Mouse (Mus musculus): ENCODE data around the gene Cd4. TPM values are rescaled to one million over a fixed set of nuclear protein-coding genes. Genes with fewer than 3 reads are reported as not detected.

The Cd4 gene
- polyA plus RNA-seq, 1 experiment from 2014 or later = 0.14 TPM

DNA sequence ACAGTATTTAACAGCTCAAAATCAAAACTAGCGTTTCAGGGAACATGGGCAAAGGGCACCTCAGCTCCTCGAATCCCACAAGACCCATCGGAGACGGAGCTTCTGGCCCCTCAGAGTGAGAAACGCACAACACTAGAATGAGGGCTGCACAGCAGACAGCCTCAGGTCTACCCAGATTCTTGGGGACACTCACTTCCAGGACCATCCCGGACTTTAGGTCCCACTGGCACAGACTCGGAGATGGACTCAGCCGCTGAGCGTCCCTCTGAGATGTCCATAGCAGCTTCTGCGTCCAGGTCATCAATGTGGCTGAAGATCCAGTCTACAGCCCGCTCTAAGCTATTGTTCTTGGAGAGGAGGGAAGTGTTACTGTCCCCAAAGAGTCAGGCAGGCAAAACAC, 70.9 kb downstream of the Cd4 start:
- no peak for ATAC-seq
- Histone ChIP-seq H3K9me3 (ENCODE audit: low read length) (no peaks in the 10 kb centered on the region), H3K9ac (replicated peaks) (no peak overlapping the region), H3K27me3 (ENCODE audit: insufficient read depth, low read length) (no peaks in the 10 kb centered on the region), H3K4me2 (ENCODE audit: low read depth, low read length) (no peak overlapping the region), H3K4me3 (ENCODE audit: low read depth, low read length) (no peak overlapping the region), H3K27ac (ENCODE audit: low read depth) (no peak overlapping the region), H3K36me3 (replicated peaks; ENCODE audit: insufficient read depth, low read length) (peaks cover 64% of the 10 kb centered on the region), H3K4me1 (ENCODE audit: insufficient read depth) (peaks cover 23% of the 10 kb centered on the region)
- no peak for DNase-seq
- no peak for TF ChIP-seq CTCF (IDR thresholded peaks at IDR 0.05; ENCODE audit: low read depth)
- no peak for TF ChIP-seq EP300 (IDR thresholded peaks at IDR 0.05; ENCODE audit: low read depth)
- 87% methylated on average over 11 of the region's 11 CpGs for WGBS (ENCODE audit: insufficient replicate concordance)

GRCm38 (mm10) chr6:124816611-124817010, 71.4 kb downstream of the Cd4 start:
- Histone ChIP-seq H3K4me2 (ENCODE audit: low read depth, low read length) (no peak overlapping the region), H3K36me3 (replicated peaks; ENCODE audit: insufficient read depth, low read length) (peaks cover 64% of the 10 kb centered on the region), H3K4me3 (ENCODE audit: low read depth, low read length) (no peak overlapping the region), H3K27ac (ENCODE audit: low read depth) (no peak overlapping the region), H3K9me3 (ENCODE audit: low read length) (no peaks in the 10 kb centered on the region), H3K4me1 (ENCODE audit: insufficient read depth) (peaks cover 28% of the 10 kb centered on the region), H3K27me3 (ENCODE audit: insufficient read depth, low read length) (no peaks in the 10 kb centered on the region), H3K9ac (replicated peaks) (no peak overlapping the region)
- 93% methylated on average over 4 of the region's 4 CpGs for WGBS (ENCODE audit: insufficient replicate concordance)
- DNase-seq (no peak), ATAC-seq (no peak)
- TF ChIP-seq CTCF (IDR thresholded peaks at IDR 0.05; ENCODE audit: low read depth) = no peak
- TF ChIP-seq EP300 (IDR thresholded peaks at IDR 0.05; ENCODE audit: low read depth) = no peak

DNA sequence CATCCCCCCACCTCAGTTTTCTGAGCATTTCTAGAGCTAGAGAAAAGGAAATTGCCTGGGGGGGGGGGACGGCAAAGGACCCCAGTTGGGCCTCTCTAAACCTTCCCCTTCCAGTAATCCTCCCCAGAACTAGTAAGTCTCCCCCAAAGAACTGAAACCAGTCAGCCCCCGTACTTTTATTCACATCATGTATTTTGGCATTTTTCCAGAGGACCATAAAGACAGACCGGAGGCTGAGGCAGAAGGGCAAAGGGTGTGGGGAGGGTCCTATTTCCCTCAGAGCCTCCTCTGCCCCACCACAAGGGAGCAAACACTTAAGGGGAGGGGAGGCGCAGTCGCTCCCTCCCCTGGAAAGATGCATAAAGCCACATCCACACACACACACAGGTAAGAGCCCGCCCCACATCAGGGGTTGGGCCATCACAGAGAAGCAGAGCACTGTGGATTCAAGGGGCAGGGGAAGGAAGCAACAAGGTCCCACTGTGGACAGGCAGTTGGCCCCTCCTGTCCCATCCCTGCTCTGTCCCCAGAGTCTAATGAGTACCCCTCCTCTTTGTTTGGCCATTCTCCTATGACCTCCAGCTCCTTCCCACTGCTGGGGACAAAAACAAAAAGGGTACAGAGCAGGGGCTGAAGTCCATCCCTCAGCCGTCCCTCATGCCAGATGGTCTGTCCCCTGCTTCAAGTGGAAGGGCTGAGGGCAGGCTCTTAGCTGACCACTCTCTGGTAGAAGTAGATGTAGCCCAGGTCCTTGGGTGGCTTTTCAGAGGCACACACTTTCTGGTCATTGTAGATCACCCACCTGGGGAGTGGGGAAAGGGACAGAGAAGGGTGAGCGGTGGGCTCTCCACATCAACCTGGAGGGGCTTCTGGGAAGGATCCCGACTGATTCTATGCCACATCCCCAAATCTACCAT, 72.9 kb downstream of the Cd4 start:
- no peak for TF ChIP-seq CTCF (IDR thresholded peaks at IDR 0.05; ENCODE audit: low read depth)
- no peak for TF ChIP-seq EP300 (IDR thresholded peaks at IDR 0.05; ENCODE audit: low read depth)
- no peak for DNase-seq
- H3K4me3 ChIP-seq (ENCODE audit: low read depth, low read length) = no peak overlapping the region
- H3K27me3 ChIP-seq (ENCODE audit: insufficient read depth, low read length) = no peaks in the 10 kb centered on the region
- no peak overlapping the region for H3K9ac ChIP-seq (replicated peaks)
- peak overlapping the region; percentile 99 for H3K4me2 ChIP-seq (ENCODE audit: low read depth, low read length)
- H3K36me3 ChIP-seq (replicated peaks; ENCODE audit: insufficient read depth, low read length) = peaks cover 61% of the 10 kb centered on the region
- 65% methylated on average over 9 of the region's 9 CpGs for WGBS (ENCODE audit: insufficient replicate concordance)
- no peak for ATAC-seq
- peaks cover 34% of the 10 kb centered on the region for H3K4me1 ChIP-seq (ENCODE audit: insufficient read depth)
- no peak overlapping the region for H3K27ac ChIP-seq (ENCODE audit: low read depth)
- H3K9me3 ChIP-seq (ENCODE audit: low read length) = no peaks in the 10 kb centered on the region

Other genes starting within 250 kb of the Cd4 start
- gene Lpcat3, start 225.2 kb downstream of the Cd4 start, polyA plus RNA-seq (2015; fragmentation: Nextera tagmentation; extraction: Ambion mirVana) = 68.7 and 72.6 TPM in 2 replicates
- 93.2 and 96.9 TPM in 2 replicates for gene Emg1, start 176.0 kb downstream of the Cd4 start, polyA plus RNA-seq (2015; fragmentation: Nextera tagmentation; extraction: Ambion mirVana)
- gene Phb2, start 175.9 kb downstream of the Cd4 start, polyA plus RNA-seq (2015; fragmentation: Nextera tagmentation; extraction: Ambion mirVana) = 308 and 318 TPM in 2 replicates
- 39.2 and 45.1 TPM in 2 replicates for gene Ptpn6, start 149.5 kb downstream of the Cd4 start, polyA plus RNA-seq (2015; fragmentation: Nextera tagmentation; extraction: Ambion mirVana)
- 148 and 157 TPM in 2 replicates for gene Grcc10, start 146.8 kb downstream of the Cd4 start, polyA plus RNA-seq (2015; fragmentation: Nextera tagmentation; extraction: Ambion mirVana)
- gene Gm45234, start 132.2 kb downstream of the Cd4 start, polyA plus RNA-seq (2015; fragmentation: Nextera tagmentation; extraction: Ambion mirVana) = not detected in 2 replicates
- gene Atn1, start 131.7 kb downstream of the Cd4 start, polyA plus RNA-seq (2015; fragmentation: Nextera tagmentation; extraction: Ambion mirVana) = 1.8 and 1.9 TPM in 2 replicates
- 0.20 and 0.27 TPM in 2 replicates for gene Eno2, start 118.5 kb downstream of the Cd4 start, polyA plus RNA-seq (2015; fragmentation: Nextera tagmentation; extraction: Ambion mirVana)
- 0.16 TPM in 1 of 2 replicates, not detected in the other for gene Lrrc23, start 108.5 kb downstream of the Cd4 start, polyA plus RNA-seq (2015; fragmentation: Nextera tagmentation; extraction: Ambion mirVana)
- gene Spsb2, start 79.6 kb downstream of the Cd4 start, polyA plus RNA-seq (2015; fragmentation: Nextera tagmentation; extraction: Ambion mirVana) = 11.4 and 14.3 TPM in 2 replicates
- 332 and 346 TPM in 2 replicates for gene Tpi1, start 73.9 kb downstream of the Cd4 start, polyA plus RNA-seq (2015; fragmentation: Nextera tagmentation; extraction: Ambion mirVana)
- gene Usp5, start 58.7 kb downstream of the Cd4 start, polyA plus RNA-seq (2015; fragmentation: Nextera tagmentation; extraction: Ambion mirVana) = 32.2 and 36.6 TPM in 2 replicates
- gene Cdca3, start 58.7 kb downstream of the Cd4 start, polyA plus RNA-seq (2015; fragmentation: Nextera tagmentation; extraction: Ambion mirVana) = 96.4 and 98.3 TPM in 2 replicates
- 0.19 TPM in 1 of 2 replicates, not detected in the other for gene Gnb3, start 47.9 kb downstream of the Cd4 start, polyA plus RNA-seq (2015; fragmentation: Nextera tagmentation; extraction: Ambion mirVana)
- gene P3h3, start 30.5 kb downstream of the Cd4 start, polyA plus RNA-seq (2015; fragmentation: Nextera tagmentation; extraction: Ambion mirVana) = 0.80 and 0.88 TPM in 2 replicates
- 0.04 and 0.08 TPM in 2 replicates for gene Gpr162, start 24.2 kb downstream of the Cd4 start, polyA plus RNA-seq (2015; fragmentation: Nextera tagmentation; extraction: Ambion mirVana)
- gene Lag3, start 23.5 kb upstream of the Cd4 start, polyA plus RNA-seq (2015; fragmentation: Nextera tagmentation; extraction: Ambion mirVana) = 0.33 and 0.40 TPM in 2 replicates
- gene Ptms, start 31.9 kb upstream of the Cd4 start, polyA plus RNA-seq (2015; fragmentation: Nextera tagmentation; extraction: Ambion mirVana) = 116 and 145 TPM in 2 replicates
- gene Mlf2, start 43.2 kb upstream of the Cd4 start, polyA plus RNA-seq (2015; fragmentation: Nextera tagmentation; extraction: Ambion mirVana) = 119 and 136 TPM in 2 replicates
- gene Cops7a, start 77.3 kb upstream of the Cd4 start, polyA plus RNA-seq (2015; fragmentation: Nextera tagmentation; extraction: Ambion mirVana) = 61.0 TPM in 2 replicates
- gene Pianp, start 108.5 kb upstream of the Cd4 start, polyA plus RNA-seq (2015; fragmentation: Nextera tagmentation; extraction: Ambion mirVana) = 0.07 and 0.15 TPM in 2 replicates
- gene Zfp384, start 120.9 kb upstream of the Cd4 start, polyA plus RNA-seq (2015; fragmentation: Nextera tagmentation; extraction: Ambion mirVana) = 3.3 and 3.5 TPM in 2 replicates
- 23.8 and 24.3 TPM in 2 replicates for gene Ing4, start 151.5 kb upstream of the Cd4 start, polyA plus RNA-seq (2015; fragmentation: Nextera tagmentation; extraction: Ambion mirVana)
- 1.3 and 2.0 TPM in 2 replicates for gene Acrbp, start 161.5 kb upstream of the Cd4 start, polyA plus RNA-seq (2015; fragmentation: Nextera tagmentation; extraction: Ambion mirVana)
- gene Lpar5, start 179.7 kb upstream of the Cd4 start, polyA plus RNA-seq (2015; fragmentation: Nextera tagmentation; extraction: Ambion mirVana) = 0.57 and 0.85 TPM in 2 replicates
- 20.0 and 24.5 TPM in 2 replicates for gene Chd4, start 207.8 kb upstream of the Cd4 start, polyA plus RNA-seq (2015; fragmentation: Nextera tagmentation; extraction: Ambion mirVana)
- gene Nop2, start 243.7 kb upstream of the Cd4 start, polyA plus RNA-seq (2015; fragmentation: Nextera tagmentation; extraction: Ambion mirVana) = 23.2 and 24.8 TPM in 2 replicates